Mouse (Mus musculus) hindbrain, embryonic 11.5 days (tissue): ENCODE measurements around the gene Tcl1b3. TPM values are rescaled to one million over a fixed set of nuclear protein-coding genes. Genes with fewer than 3 reads are reported as not detected.
"Not testable (repeated sequence)": the region's sequence is repeated elsewhere in the genome, so short reads cannot be mapped to it uniquely, and the experiment has no call there.

Source experiments
- ATAC-seq: fragments of 200-750 bp; cut with Nextera tagmentation; 2 replicates; pipeline ENCODE4 v1.8.0; 2017; ENCODE audit warnings: mild to moderate bottlenecking, moderate TSS enrichment, moderate library complexity; ENCODE audit not compliant: low FRiP score
- DNase-seq: peaks from one replicate; pipeline ENCODE4 v3.0.0-alpha.2; 2015; ENCODE audit warnings: low spot score
- H3K27ac ChIP-seq: fragments of 300-500 bp; sonication (generic); 2 replicates; pipeline ENCODE4 v1.5.1; 2014; ENCODE audit warnings: mild to moderate bottlenecking, low read depth, low read length
- H3K27me3 ChIP-seq: fragments of 300-500 bp; sonication (generic); 2 replicates; pipeline ENCODE4 v1.6.1; 2014; ENCODE audit warnings: mild to moderate bottlenecking, low read length, moderate library complexity, mixed read lengths; ENCODE audit not compliant: control insufficient read depth, insufficient read depth
- H3K36me3 ChIP-seq: fragments of 300-500 bp; sonication (generic); 2 replicates; pipeline ENCODE4 v1.6.1; 2014; ENCODE audit warnings: mild to moderate bottlenecking, low read length, moderate library complexity, mixed read lengths; ENCODE audit not compliant: control insufficient read depth, insufficient read depth
- H3K4me1 ChIP-seq: fragments of 300-500 bp; sonication (generic); replicated peaks from 2 replicates; pipeline ENCODE4 v1.6.1; 2014; ENCODE audit warnings: low read length, mixed read lengths; ENCODE audit not compliant: control insufficient read depth, insufficient read depth
- H3K4me2 ChIP-seq: fragments of 300-500 bp; sonication (generic); replicated peaks from 2 replicates; pipeline ENCODE4 v1.6.1; 2014; ENCODE audit warnings: mild to moderate bottlenecking, low read depth, low read length
- H3K4me3 ChIP-seq: fragments of 300-500 bp; sonication (generic); 2 replicates; pipeline ENCODE4 v1.5.1; 2014; ENCODE audit warnings: low read depth, low read length
- H3K9ac ChIP-seq: fragments of 300-500 bp; sonication (generic); 2 replicates; pipeline ENCODE4 v1.6.1; 2014; ENCODE audit warnings: low read depth, low read length
- H3K9me3 ChIP-seq: fragments of 300-500 bp; sonication (generic); 2 replicates; pipeline ENCODE4 v1.6.1; 2016; ENCODE audit warnings: low read length; ENCODE audit not compliant: control insufficient read depth
- WGBS: fragments of 180-500 bp; shearing (Covaris S2); extraction: QIAGEN DNeasy Blood & Tissue Kit; methylation state at CpG from one replicate; pipeline ENCODE4 v1.1.7; 2014; 5-methylcytosine and 5-hydroxymethylcytosine counted together
- polyA plus RNA-seq: library from polyadenylated mRNA; unstranded; fragments of >200 nt; fragmentation: Nextera tagmentation; extraction: Ambion mirVana; gene quantifications from 2 replicates; pipeline ENCODE4 v1.2.1, GENCODE M21; 2014

The Tcl1b3 gene
- polyA plus RNA-seq, 1 experiment from 2014 or later, result not detected

DNA sequence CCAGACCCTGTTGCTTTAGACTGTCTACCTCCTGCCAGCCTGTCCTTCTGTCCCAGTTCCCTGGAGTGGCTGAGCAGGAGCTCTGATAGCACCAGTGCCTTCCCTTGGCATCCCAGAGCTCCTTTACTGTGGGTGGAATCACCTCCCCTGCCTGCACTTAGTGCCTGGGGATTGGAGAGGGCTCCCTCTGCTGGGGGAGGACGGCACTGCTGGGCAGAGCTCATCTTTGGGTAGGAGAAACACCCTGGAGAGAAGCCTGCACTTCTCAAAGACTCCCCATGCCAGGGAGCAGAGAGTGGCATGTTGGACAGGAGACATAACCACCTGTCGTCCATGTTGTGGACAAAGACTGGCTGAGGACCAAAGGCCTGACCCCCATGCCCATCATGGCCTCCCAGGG lies 16.5 kb upstream of the Tcl1b3 start:
- peak; percentile 16 for DNase-seq
- H3K4me1 ChIP-seq, H3K9ac ChIP-seq, H3K36me3 ChIP-seq, H3K4me2 ChIP-seq, H3K27me3 ChIP-seq, H3K4me3 ChIP-seq, ATAC-seq, H3K27ac ChIP-seq, H3K9me3 ChIP-seq: not testable (repeated sequence)
- 38% methylated on average over 2 of the region's 2 CpGs for WGBS

- not testable (repeated sequence) for ATAC-seq, H3K4me1 ChIP-seq, H3K9me3 ChIP-seq, H3K4me2 ChIP-seq, DNase-seq, H3K9ac ChIP-seq, H3K27me3 ChIP-seq, H3K27ac ChIP-seq, H3K36me3 ChIP-seq, H3K4me3 ChIP-seq
- WGBS, result 67% methylated on average over 3 of the region's 3 CpGs
Observed at GRCm38 (mm10) chr12:105176044-105176443, 14.8 kb upstream of the Tcl1b3 start, which contains the start of gene Tcl1b5. Tcl1b5 (plus strand) TSS chr12:105176344.

GRCm38 (mm10) chr12:105181040-105181644 lies 9.7 kb upstream of the Tcl1b3 start:
- H3K4me1 ChIP-seq, ATAC-seq, H3K4me2 ChIP-seq, H3K9me3 ChIP-seq, H3K4me3 ChIP-seq, DNase-seq, H3K9ac ChIP-seq, H3K27me3 ChIP-seq, H3K27ac ChIP-seq, H3K36me3 ChIP-seq: not testable (repeated sequence)
- 83% methylated on average over 4 of the region's 4 CpGs for WGBS

- not testable (repeated sequence) for H3K27ac ChIP-seq, H3K36me3 ChIP-seq, ATAC-seq, H3K4me1 ChIP-seq, H3K27me3 ChIP-seq, DNase-seq, H3K4me2 ChIP-seq, H3K9me3 ChIP-seq, H3K9ac ChIP-seq, H3K4me3 ChIP-seq
- WGBS, result 48% methylated on average over 2 of the region's 2 CpGs
Observed at GRCm38 (mm10) chr12:105188980-105189379, 1.9 kb upstream of the Tcl1b3 start.

DNA sequence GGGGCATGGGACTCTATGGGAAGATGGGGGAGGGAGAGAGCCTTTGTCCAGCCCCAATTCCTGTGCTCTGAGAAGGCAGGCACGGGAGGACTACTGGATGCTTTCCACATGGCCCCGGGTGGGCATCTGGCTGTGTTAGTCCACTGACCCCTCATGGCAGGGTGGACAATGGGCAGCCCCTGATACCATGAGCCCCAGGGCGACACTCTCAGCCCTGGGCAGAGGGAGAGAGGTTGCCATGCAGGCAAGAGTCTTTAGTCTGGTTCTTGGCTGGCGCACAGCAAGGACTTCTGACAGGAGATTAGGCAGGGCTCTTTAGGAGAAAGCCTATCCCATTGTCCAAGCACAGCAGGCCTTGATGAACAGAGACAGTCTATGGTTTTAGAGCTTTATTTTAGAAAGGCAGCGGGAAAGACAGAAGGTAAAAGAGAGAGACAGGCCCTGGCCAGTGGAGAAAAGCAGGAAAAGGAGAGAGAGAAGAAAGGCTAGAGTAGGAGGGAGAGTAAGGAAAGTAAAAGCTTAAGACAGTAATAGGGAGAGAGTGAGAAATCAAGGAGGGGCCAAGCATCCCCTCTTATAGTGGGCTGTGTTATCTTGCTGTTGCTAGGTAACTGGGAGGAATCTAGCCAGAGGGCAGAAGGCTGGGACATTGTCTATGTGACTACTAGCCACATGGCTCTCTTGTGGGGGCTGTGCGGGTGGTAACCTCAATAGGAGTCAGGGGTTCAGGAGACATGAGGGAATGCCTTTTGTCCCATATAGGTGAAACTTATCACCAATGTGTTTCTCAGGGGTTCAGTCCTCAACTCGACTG lies 9.0 kb downstream of the Tcl1b3 start:
- not testable (repeated sequence) for H3K27ac ChIP-seq, H3K4me3 ChIP-seq, H3K9ac ChIP-seq, H3K27me3 ChIP-seq, H3K36me3 ChIP-seq, H3K4me1 ChIP-seq, H3K9me3 ChIP-seq, H3K4me2 ChIP-seq
- WGBS, result 24% methylated on average over 7 of the region's 7 CpGs
- peak; percentile 78 for ATAC-seq
- DNase-seq, result peak; percentile 40

DNA sequence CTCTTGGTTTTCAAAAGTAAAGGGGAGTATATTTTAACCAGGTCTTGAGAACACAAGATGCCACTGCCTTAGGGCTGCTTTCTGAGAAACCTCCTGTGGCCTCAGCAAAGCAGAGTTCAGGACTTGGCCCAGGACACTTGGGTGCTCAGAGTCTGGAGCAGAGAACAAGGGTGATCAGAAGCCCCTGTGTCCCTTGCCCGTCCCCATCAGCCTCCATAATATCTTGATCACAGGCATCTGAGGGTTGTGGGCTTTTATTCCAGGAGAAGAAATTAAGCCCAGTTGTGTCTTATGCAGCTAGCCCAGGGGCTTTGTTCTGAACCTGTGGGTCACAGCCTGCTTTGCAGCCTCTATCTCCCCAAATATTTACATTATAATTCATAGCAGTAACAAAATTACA lies 10.8 kb downstream of the Tcl1b3 start, which contains the start of gene Tcl1b4:
Gene Tcl1b4 (plus strand): TSS at position 301 of the 400 bp plus-strand sequence.
- not testable (repeated sequence) for H3K4me2 ChIP-seq, H3K9ac ChIP-seq, H3K4me3 ChIP-seq, H3K4me1 ChIP-seq, H3K27ac ChIP-seq, H3K27me3 ChIP-seq, H3K36me3 ChIP-seq, DNase-seq, H3K9me3 ChIP-seq, ATAC-seq
- 100% methylated on average over 1 of the region's 1 CpGs for WGBS

- no peak overlapping the region for H3K27ac ChIP-seq
- no peak overlapping the region for H3K9ac ChIP-seq
- H3K27me3 ChIP-seq, result no peaks in the 10 kb centered on the region
- no peaks in the 10 kb centered on the region for H3K36me3 ChIP-seq
- H3K9me3 ChIP-seq, result no peaks in the 10 kb centered on the region
- WGBS, result 76% methylated on average over 1 of the region's 1 CpGs
- DNase-seq (no peak), ATAC-seq (no peak)
- no peak overlapping the region for H3K4me3 ChIP-seq
- no peaks in the 10 kb centered on the region for H3K4me1 ChIP-seq
- no peak overlapping the region for H3K4me2 ChIP-seq
Observed at GRCm38 (mm10) chr12:105207071-105207470, 16.2 kb downstream of the Tcl1b3 start.

DNA sequence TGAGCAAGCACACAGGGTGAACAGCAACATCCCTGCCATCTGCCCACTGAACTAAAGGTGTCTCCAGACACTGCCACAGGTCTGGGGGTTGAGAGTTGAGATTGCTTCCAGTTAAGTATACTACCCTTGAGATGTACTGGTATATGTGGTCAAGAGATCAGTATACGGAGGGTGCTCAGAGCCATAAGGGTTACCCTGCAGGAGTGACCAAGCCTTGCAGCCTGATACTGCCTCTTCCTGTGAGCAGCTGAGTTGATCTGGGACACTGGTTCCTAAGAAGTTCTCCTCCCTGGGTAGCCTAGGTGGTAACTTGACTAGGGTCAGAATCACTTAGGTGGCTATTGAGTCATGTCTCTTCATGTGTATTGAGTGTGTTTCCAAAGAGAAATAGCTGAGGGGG lies 17.6 kb downstream of the Tcl1b3 start:
- DNase-seq (no peak), ATAC-seq (no peak)
- H3K9me3 ChIP-seq, result no peaks in the 10 kb centered on the region
- no peaks in the 10 kb centered on the region for H3K36me3 ChIP-seq
- no peaks in the 10 kb centered on the region for H3K27me3 ChIP-seq
- no peak overlapping the region for H3K4me2 ChIP-seq
- H3K4me3 ChIP-seq, result no peak overlapping the region
- H3K27ac ChIP-seq, result no peak overlapping the region
- H3K9ac ChIP-seq, result no peak overlapping the region
- WGBS, result 100% methylated on average over 1 of the region's 1 CpGs
- no peaks in the 10 kb centered on the region for H3K4me1 ChIP-seq

DNA sequence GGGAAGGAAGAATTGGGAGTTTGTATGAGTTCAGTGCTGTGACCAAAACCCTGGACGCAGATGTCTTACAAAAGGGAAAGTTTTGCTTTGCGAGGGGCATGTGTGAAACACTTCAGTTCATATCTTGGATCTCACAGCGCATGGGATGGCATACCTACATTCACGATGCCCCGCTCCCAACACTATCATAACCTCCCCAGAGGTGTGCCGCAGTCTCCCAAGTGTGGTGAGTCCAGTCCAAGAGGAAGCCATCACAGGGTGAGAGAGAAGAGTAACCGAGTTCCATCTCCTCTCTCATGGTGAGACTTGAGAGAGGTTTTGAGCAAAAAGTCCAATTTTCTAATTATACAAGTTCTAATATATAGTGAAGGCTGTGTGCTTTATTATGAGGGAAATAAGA lies 18.4 kb downstream of the Tcl1b3 start:
- Histone ChIP-seq H3K9ac (no peak overlapping the region), H3K4me3 (no peak overlapping the region), H3K27ac (no peak overlapping the region), H3K36me3 (no peaks in the 10 kb centered on the region), H3K4me2 (no peak overlapping the region), H3K27me3 (no peaks in the 10 kb centered on the region), H3K9me3 (no peaks in the 10 kb centered on the region), H3K4me1 (no peaks in the 10 kb centered on the region)
- DNase-seq (no peak), ATAC-seq (no peak)
- WGBS, result 90% methylated on average over 7 of the region's 7 CpGs
